Mouse (Mus musculus): ENCODE measurements around the gene Phc1.

DNA sequence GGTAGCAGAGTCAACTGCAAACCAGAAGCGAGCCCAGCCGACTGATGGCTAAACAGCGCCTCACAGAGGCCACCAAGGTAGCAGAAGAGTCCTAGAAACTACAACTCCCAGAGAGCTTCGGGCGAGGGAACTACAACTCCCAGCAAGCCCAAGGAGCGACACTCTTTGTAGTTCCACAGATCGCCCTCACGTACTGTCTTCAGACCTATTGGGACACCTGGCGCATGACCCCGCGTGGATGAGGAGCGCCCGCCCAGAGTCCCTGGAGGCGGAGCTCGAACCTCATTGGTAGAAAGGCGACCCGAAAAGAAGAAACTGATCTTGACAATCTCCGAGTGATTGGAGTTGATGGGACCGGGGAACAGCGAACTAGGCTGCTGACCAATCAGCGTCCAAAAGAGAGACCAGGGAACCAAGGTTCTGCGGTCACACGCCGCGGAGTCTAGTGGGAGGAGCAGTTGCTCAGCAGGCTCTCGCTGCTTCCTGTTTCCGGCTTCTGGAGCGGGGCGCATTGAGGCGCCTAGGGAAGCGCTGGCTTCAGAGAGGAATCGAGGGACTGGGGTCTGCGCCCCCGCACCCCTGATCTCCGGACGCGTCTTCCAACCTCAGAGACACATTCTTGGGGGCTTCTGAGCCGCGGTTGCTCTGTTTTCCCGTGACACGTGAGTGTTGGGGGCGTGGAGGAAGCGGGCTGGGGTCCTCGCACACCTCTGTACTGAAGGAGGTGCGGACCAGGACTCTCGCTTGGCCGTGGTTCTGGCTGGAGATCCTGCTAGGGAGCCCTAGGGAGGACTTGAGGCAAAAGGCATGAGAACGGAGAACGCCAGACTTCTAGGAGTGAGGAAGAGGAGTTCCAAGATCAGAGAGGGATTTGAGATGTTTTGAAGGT lies 31.6 kb downstream of the Phc1 start, which contains the start of gene M6pr:
- TF ChIP-seq CTCF (IDR thresholded peaks at IDR 0.05; ENCODE audit: borderline replicate concordance, insufficient read depth, low read depth, low read length) (peak; percentile 90), POLR2A (IDR thresholded peaks at IDR 0.05; ENCODE audit: borderline replicate concordance, insufficient read depth, low read length) (peak; percentile 66; the same call in 1 of the 2 replicates)

Measured in cerebellum, adult 2 months (tissue).